Mouse (Mus musculus): ENCODE results near the gene Gm21797. TPM values are rescaled to one million over a fixed set of nuclear protein-coding genes. Genes with fewer than 3 reads are reported as not detected.
"Not testable (repeated sequence)": the region's sequence is repeated elsewhere in the genome, so short reads cannot be mapped to it uniquely, and the experiment has no call there.

Gene Gm21797
- not detected for total RNA-seq (2021)
- long read RNA-seq, experiment 1 = 0 reads
- long read RNA-seq, experiment 2 = 0 reads

DNA sequence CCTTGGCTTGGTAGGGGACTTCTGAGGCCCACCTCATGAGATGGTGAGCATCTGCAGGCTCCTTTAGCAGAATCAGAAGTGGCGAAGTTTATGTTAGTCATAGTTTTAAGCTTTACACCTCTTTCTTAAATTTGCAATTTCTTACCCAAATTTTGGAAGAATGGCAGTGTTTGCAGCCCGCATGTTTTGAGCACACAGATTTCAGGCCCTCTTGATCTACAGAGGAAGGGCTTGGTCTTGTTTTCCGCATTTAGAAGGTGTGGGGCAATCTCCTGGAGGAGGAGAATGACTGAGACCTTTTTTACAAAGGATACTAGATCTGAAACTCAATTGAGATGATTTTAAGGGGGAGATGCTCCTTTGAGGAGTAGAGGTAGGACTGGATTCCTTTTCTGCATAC is at the start of gene Gm21797:
Gene Gm21797, minus strand, starts transcription at position 101 of the 400 bp plus-strand sequence.
- DNase-seq (ENCODE audit: low spot score in 2 of 2) = not testable (repeated sequence)

DNA sequence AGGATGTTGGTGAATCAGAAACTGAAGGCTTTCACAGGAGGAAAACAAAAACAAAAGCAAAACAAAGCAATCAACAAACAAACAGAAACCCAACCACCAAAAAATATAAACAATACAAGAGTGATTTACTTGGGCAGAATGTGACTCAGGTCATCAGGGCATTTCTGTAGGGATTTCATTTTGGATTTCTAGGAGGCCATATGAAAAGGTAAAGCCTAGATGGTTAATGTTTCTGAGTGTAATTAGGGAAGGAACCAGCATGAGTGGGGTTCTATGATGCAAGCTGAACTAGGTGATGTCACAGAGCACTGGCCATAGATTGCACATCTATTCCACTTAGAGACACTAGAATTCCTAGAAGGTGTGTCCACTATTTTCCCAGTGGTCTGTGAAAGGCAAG is 29.0 kb upstream of the Gm21797 start, which contains the start of gene Gm20795:
Gene Gm20795, plus strand, starts transcription at position 301 of the 400 bp plus-strand sequence.
- DNase-seq (ENCODE audit: low spot score in 2 of 2) = not testable (repeated sequence)

Other genes starting within 250 kb of the Gm21797 start
- gene Gm21852, start 123.8 kb downstream of the Gm21797 start, total RNA-seq (2021) = not detected
- gene Gm20795, start 29.1 kb upstream of the Gm21797 start, total RNA-seq (2021) = not detected

Measured in adrenal gland, adult 18-20 months (tissue).